Mouse (Mus musculus) cerebellum, adult 2 months (tissue): ENCODE results near the gene Gm5728.
"Not testable (repeated sequence)": the region's sequence is repeated elsewhere in the genome, so short reads cannot be mapped to it uniquely, and the experiment has no call there.

Experiments used
- CTCF ChIP-seq: fragments of 200-500 bp; IDR thresholded peaks from 2 replicates; pipeline ENCODE4 v1.5.1; 2011; ENCODE audit warnings: low read depth, mild to moderate bottlenecking, control low read depth, low read length, moderate library complexity, borderline replicate concordance; ENCODE audit not compliant: insufficient read depth
- POLR2A ChIP-seq: fragments of 200-500 bp; IDR thresholded peaks from 2 replicates; pipeline ENCODE4 v1.6.1; 2011; ENCODE audit warnings: low read length, control low read depth, borderline replicate concordance; ENCODE audit not compliant: insufficient read depth

DNA sequence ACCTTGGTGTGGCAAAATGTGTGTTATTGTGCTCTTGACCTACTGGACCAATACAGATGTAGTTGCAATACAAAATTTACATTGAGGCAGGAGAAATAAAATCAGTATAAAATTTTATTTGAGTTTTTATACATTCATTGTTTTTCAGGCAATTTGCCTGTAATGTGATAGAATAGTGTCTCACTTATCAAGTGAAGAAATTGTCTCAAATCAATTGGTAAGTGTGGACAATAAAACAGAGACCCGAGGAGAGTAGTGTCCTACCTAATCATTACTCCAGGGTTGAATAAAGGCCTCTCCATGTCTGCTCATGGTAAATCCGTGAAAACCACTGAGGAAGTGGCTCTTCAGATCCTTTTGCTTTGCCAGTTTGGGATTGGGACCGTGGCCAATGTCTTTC lies 42.4 kb upstream of the Gm5728 start, which contains the start of gene Vmn1r100:
- TF ChIP-seq POLR2A, CTCF: not testable (repeated sequence)
